Mouse (Mus musculus) liver, postnatal 0 days (tissue): ENCODE data around the gene Actr10. TPM values are rescaled to one million over a fixed set of nuclear protein-coding genes. Genes with fewer than 3 reads are reported as not detected.
A peak's percentile ranks its signal among the peaks of the same experiment; 100 is the strongest.

Experiments used
- ATAC-seq: fragments of 200-750 bp; cut with Nextera tagmentation; 2 replicates; pipeline ENCODE4 v1.8.0; 2017; ENCODE audit warnings: mild to moderate bottlenecking, moderate library complexity
- DNase-seq: peaks from one replicate; pipeline ENCODE4 v3.0.0-alpha.2; 2016
- H3K27ac ChIP-seq: fragments of 300-500 bp; sonication (generic); 2 replicates; pipeline ENCODE4 v1.5.1; 2014; ENCODE audit warnings: antibody characterized with exemption, moderate library complexity, mild to moderate bottlenecking, low read depth
- H3K27me3 ChIP-seq: fragments of 300-500 bp; sonication (generic); 2 replicates; pipeline ENCODE4 v1.6.1; 2014; ENCODE audit warnings: low read length, control low read depth, mixed read lengths; ENCODE audit not compliant: insufficient read depth
- H3K36me3 ChIP-seq: fragments of 300-500 bp; sonication (generic); replicated peaks from 2 replicates; pipeline ENCODE4 v1.6.1; 2014; ENCODE audit warnings: mild to moderate bottlenecking, control low read depth, low read length, moderate library complexity, mixed read lengths; ENCODE audit not compliant: insufficient read depth
- H3K4me1 ChIP-seq: fragments of 300-500 bp; sonication (generic); 2 replicates; pipeline ENCODE4 v1.6.1; 2014; ENCODE audit warnings: antibody characterized with exemption, mild to moderate bottlenecking, control low read depth; ENCODE audit not compliant: insufficient read depth
- H3K4me2 ChIP-seq: fragments of 300-500 bp; sonication (generic); 2 replicates; pipeline ENCODE4 v1.6.1; 2014; ENCODE audit warnings: low read depth, mild to moderate bottlenecking, low read length, moderate library complexity, mixed read lengths
- H3K4me3 ChIP-seq: fragments of 300-500 bp; sonication (generic); 2 replicates; pipeline ENCODE4 v1.5.1; 2014; ENCODE audit warnings: low read depth, low read length
- H3K9ac ChIP-seq: fragments of 300-500 bp; sonication (generic); replicated peaks from 2 replicates; pipeline ENCODE4 v1.6.1; 2014; ENCODE audit warnings: mild to moderate bottlenecking, moderate library complexity
- H3K9me3 ChIP-seq: fragments of 300-500 bp; sonication (generic); 2 replicates; pipeline ENCODE4 v1.6.1; 2016; ENCODE audit warnings: mild to moderate bottlenecking, control low read depth, low read length, mixed read lengths
- CTCF ChIP-seq: sonication (generic); IDR thresholded peaks from 2 replicates; pipeline ENCODE4 v1.5.1; 2016; ENCODE audit warnings: antibody characterized with exemption, low read depth
- EP300 ChIP-seq: IDR thresholded peaks from 2 replicates; pipeline ENCODE4 v1.6.1; 2016; ENCODE audit warnings: antibody characterized with exemption, low read depth, mild to moderate bottlenecking
- WGBS: fragments of 180-500 bp; shearing (Covaris S2); extraction: QIAGEN DNeasy Blood & Tissue Kit; methylation state at CpG from one replicate; pipeline ENCODE4 v1.1.7; 2014; ENCODE audit not compliant: insufficient replicate concordance; 5-methylcytosine and 5-hydroxymethylcytosine counted together
- polyA plus RNA-seq: library from polyadenylated mRNA; unstranded; fragments of >200 nt; fragmentation: Nextera tagmentation; extraction: Ambion mirVana; gene quantifications from 2 replicates; pipeline ENCODE4 v1.2.1, GENCODE M21; 2015

The Actr10 gene
- polyA plus RNA-seq, 1 experiment from 2014 or later: 108 TPM

GRCm38 (mm10) chr12:70898450-70898849 is 39.2 kb upstream of the Actr10 start:
- WGBS: 69% methylated on average over 8 of the region's 8 CpGs

GRCm38 (mm10) chr12:70904471-70904870 is 33.2 kb upstream of the Actr10 start:
- H3K9ac ChIP-seq: no peak overlapping the region
- TF ChIP-seq CTCF (no peak), EP300 (no peak)
- WGBS: 85% methylated on average over 10 of the region's 10 CpGs
- H3K27ac ChIP-seq: no peak overlapping the region
- ATAC-seq: no peak
- H3K4me3 ChIP-seq: no peak overlapping the region
- H3K36me3 ChIP-seq: no peaks in the 10 kb centered on the region
- H3K4me2 ChIP-seq: no peak overlapping the region
- no peaks in the 10 kb centered on the region for H3K9me3 ChIP-seq
- H3K4me1 ChIP-seq: no peaks in the 10 kb centered on the region
- no peak for DNase-seq
- no peaks in the 10 kb centered on the region for H3K27me3 ChIP-seq

More at GRCm38 (mm10) chr12:70898450-70898849, 39.2 kb upstream of the Actr10 start:
- H3K36me3 ChIP-seq: peaks cover 9% of the 10 kb centered on the region
- no peaks in the 10 kb centered on the region for H3K9me3 ChIP-seq
- H3K4me1 ChIP-seq: no peaks in the 10 kb centered on the region
- H3K9ac ChIP-seq: no peak overlapping the region
- H3K4me2 ChIP-seq: no peak overlapping the region
- ATAC-seq (no peak), DNase-seq (no peak)
- no peaks in the 10 kb centered on the region for H3K27me3 ChIP-seq
- H3K4me3 ChIP-seq: no peak overlapping the region
- TF ChIP-seq EP300 (no peak), CTCF (peak; percentile 26)
- no peak overlapping the region for H3K27ac ChIP-seq

GRCm38 (mm10) chr12:70906867-70907266 is 30.8 kb upstream of the Actr10 start:
- no peak overlapping the region for H3K9ac ChIP-seq
- DNase-seq (no peak), ATAC-seq (no peak)
- no peak overlapping the region for H3K4me3 ChIP-seq
- H3K4me2 ChIP-seq: no peak overlapping the region
- no peaks in the 10 kb centered on the region for H3K36me3 ChIP-seq
- no peak overlapping the region for H3K27ac ChIP-seq
- no peaks in the 10 kb centered on the region for H3K4me1 ChIP-seq
- H3K9me3 ChIP-seq: no peaks in the 10 kb centered on the region
- no peaks in the 10 kb centered on the region for H3K27me3 ChIP-seq
- TF ChIP-seq CTCF (no peak), EP300 (no peak)
- WGBS: 73% methylated on average over 9 of the region's 9 CpGs

GRCm38 (mm10) chr12:70907651-70908050 is 30.0 kb upstream of the Actr10 start:
- no peak overlapping the region for H3K4me3 ChIP-seq
- H3K4me1 ChIP-seq: no peaks in the 10 kb centered on the region
- TF ChIP-seq EP300 (no peak), CTCF (no peak)
- no peaks in the 10 kb centered on the region for H3K36me3 ChIP-seq
- DNase-seq: no peak
- no peak overlapping the region for H3K9ac ChIP-seq
- no peak overlapping the region for H3K27ac ChIP-seq
- ATAC-seq: no peak
- no peaks in the 10 kb centered on the region for H3K9me3 ChIP-seq
- no peak overlapping the region for H3K4me2 ChIP-seq
- H3K27me3 ChIP-seq: no peaks in the 10 kb centered on the region
- WGBS: 78% methylated on average over 11 of the region's 11 CpGs

DNA sequence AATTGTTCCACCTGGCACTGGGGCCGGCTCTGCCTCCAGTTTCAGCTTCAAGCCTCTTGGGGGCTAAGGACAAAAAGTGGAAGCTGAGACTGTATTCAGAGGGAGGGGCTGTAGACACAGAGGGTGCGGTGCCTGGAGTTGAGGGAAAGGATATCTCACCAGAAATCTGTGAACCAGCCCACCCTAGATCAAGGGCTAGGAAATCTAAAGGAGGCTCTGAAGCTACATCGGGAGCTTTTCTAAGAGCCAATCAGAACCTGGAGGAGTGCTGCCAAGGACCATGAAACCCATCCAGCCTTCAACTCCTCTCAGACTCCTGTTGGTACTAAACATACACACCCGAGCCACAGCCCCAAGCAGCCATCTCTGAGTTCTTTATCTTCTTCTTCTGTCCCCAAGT is 29.6 kb upstream of the Actr10 start:
- H3K27ac ChIP-seq: no peak overlapping the region

DNA sequence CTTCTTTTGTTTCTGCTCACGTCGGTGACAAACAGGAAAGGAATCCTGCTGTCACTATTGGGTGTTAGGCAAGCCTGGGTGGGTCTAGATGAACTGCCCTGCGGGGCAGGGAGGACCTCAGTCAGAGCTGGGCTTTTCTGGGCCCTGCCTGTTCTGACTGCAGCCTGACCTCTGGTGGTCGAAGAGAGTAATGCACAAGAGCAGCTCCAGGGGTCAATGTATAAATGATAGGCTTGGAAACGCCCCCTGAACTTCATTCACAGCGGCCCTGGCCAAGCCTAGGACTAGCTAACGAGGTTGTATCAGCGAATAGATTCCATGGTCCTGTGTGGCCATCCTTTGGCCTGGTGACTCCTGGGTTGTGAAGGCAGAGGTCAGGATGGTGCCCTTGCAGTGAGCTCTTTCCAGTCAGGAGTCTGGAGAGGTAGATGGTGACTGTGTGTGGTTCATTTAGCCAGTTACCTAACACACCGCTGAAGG is 27.4 kb upstream of the Actr10 start:
- Histone ChIP-seq H3K27me3 (no peaks in the 10 kb centered on the region), H3K4me1 (no peaks in the 10 kb centered on the region), H3K4me3 (no peak overlapping the region), H3K36me3 (no peaks in the 10 kb centered on the region), H3K9ac (no peak overlapping the region), H3K27ac (no peak overlapping the region), H3K9me3 (no peaks in the 10 kb centered on the region), H3K4me2 (no peak overlapping the region)
- WGBS: 15% methylated on average over 9 of the region's 9 CpGs
- DNase-seq (peak; percentile 81), ATAC-seq (peak; percentile 71)
- TF ChIP-seq EP300: no peak
- peak; percentile 89 for TF ChIP-seq CTCF

More for the DNA sequence above, 29.6 kb upstream of the Actr10 start:
- H3K9ac ChIP-seq: no peak overlapping the region
- no peak overlapping the region for H3K4me2 ChIP-seq
- no peak for ATAC-seq
- no peak overlapping the region for H3K4me3 ChIP-seq
- H3K27me3 ChIP-seq: no peaks in the 10 kb centered on the region
- H3K36me3 ChIP-seq: no peaks in the 10 kb centered on the region
- no peaks in the 10 kb centered on the region for H3K9me3 ChIP-seq
- H3K4me1 ChIP-seq: no peaks in the 10 kb centered on the region
- WGBS: 80% methylated on average over 4 of the region's 4 CpGs
- no peak for DNase-seq
- TF ChIP-seq CTCF: no peak
- TF ChIP-seq EP300: no peak

GRCm38 (mm10) chr12:70911029-70911428 is 26.6 kb upstream of the Actr10 start:
- no peaks in the 10 kb centered on the region for H3K27me3 ChIP-seq
- WGBS: 7% methylated on average over 5 of the region's 5 CpGs
- TF ChIP-seq EP300: no peak
- peak; percentile 96 for TF ChIP-seq CTCF
- H3K4me3 ChIP-seq: no peak overlapping the region
- no peaks in the 10 kb centered on the region for H3K36me3 ChIP-seq
- H3K9ac ChIP-seq: no peak overlapping the region
- peak; percentile 58 for ATAC-seq
- no peaks in the 10 kb centered on the region for H3K4me1 ChIP-seq
- H3K4me2 ChIP-seq: no peak overlapping the region
- H3K9me3 ChIP-seq: no peaks in the 10 kb centered on the region
- DNase-seq: peak; percentile 82
- no peak overlapping the region for H3K27ac ChIP-seq
